Mouse (Mus musculus): ENCODE measurements at regions not wholly inside any gene's neighbourhood (a gene's known extent, or its start where the extent isn't known, plus 50 kb on each side); places are given as distances from the start of the nearest gene placed in this dataset.

- Histone ChIP-seq H3K36me3 (ENCODE audit: control insufficient read depth, insufficient read depth, low read length, poor library complexity, severe bottlenecking) (no peaks in the 10 kb centered on the region), H3K27me3 (ENCODE audit: control insufficient read depth, insufficient read depth, low read length, poor library complexity, severe bottlenecking) (no peaks in the 10 kb centered on the region)
- no peak for DNase-seq (ENCODE audit: low read depth, low spot score)
Measured at GRCm38 (mm10) chr17:48592457-48592856, 137.8 kb downstream of the Unc5cl start.

DNA sequence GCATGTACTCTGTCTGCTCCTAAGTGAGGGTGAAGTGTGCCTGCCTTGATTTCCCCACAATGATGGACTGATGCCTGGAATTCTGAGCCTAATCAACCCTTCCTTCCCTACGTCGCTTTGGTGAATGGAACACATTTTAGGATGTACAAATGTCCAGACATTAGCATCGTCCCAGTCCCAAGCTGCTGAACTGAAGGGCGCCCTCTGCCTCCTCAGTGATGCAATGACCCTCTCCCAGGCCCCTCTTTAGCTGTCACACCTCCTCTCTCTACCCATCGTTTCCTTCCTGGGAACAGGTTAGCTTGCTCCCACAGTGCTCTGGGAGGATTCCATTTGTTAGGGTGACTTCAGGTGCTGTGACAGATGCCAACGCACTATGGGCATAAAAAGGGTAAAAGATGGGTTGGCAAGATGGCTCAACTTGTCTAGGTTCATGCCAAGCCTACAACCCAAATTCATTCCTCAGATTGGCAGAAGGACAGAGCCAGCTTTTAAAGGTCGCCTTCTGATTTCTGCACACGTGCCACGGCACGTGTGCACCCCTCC lies 140.8 kb downstream of the Unc5cl start:
- H3K27me3 ChIP-seq (ENCODE audit: control insufficient read depth, insufficient read depth, low read length, poor library complexity, severe bottlenecking): no peaks in the 10 kb centered on the region
- H3K36me3 ChIP-seq (ENCODE audit: control insufficient read depth, insufficient read depth, low read length, poor library complexity, severe bottlenecking): no peaks in the 10 kb centered on the region
- DNase-seq (ENCODE audit: low read depth, low spot score): no peak

DNA sequence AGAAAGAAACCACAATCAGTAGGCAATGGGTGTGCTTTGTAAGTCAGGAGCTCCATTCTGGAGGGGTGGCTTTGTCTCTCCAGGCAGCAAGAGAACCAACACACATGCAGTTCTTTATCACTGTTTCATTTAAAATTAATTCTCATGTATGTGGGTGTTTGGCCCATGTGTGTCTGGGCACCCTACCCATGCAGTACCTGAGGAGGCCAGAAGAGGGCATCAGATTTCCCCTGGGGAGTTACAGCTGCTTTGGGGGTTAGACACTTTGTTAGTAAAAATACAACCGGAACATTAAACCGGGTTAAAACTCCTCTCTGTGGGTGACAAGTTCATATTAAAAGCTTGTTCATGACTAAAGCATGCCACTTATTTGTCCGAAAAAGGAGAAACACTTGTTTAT lies 141.7 kb downstream of the Unc5cl start:
- H3K27me3 ChIP-seq (ENCODE audit: control insufficient read depth, insufficient read depth, low read length, poor library complexity, severe bottlenecking): no peaks in the 10 kb centered on the region

GRCm38 (mm10) chr17:48597301-48597700 lies 142.6 kb downstream of the Unc5cl start:
- DNase-seq (ENCODE audit: low read depth, low spot score): peak; percentile 4
- H3K36me3 ChIP-seq (ENCODE audit: control insufficient read depth, insufficient read depth, low read length, poor library complexity, severe bottlenecking): no peaks in the 10 kb centered on the region
- H3K27me3 ChIP-seq (ENCODE audit: control insufficient read depth, insufficient read depth, low read length, poor library complexity, severe bottlenecking): no peaks in the 10 kb centered on the region

More for the DNA sequence above, 141.7 kb downstream of the Unc5cl start:
- H3K36me3 ChIP-seq (ENCODE audit: control insufficient read depth, insufficient read depth, low read length, poor library complexity, severe bottlenecking): no peaks in the 10 kb centered on the region
- peak; percentile 31 for DNase-seq (ENCODE audit: low read depth, low spot score)

GRCm38 (mm10) chr17:48598471-48599141 lies 143.9 kb downstream of the Unc5cl start:
- DNase-seq (ENCODE audit: low read depth, low spot score): no peak
- Histone ChIP-seq H3K36me3 (ENCODE audit: control insufficient read depth, insufficient read depth, low read length, poor library complexity, severe bottlenecking) (no peaks in the 10 kb centered on the region), H3K27me3 (ENCODE audit: control insufficient read depth, insufficient read depth, low read length, poor library complexity, severe bottlenecking) (no peaks in the 10 kb centered on the region)

- no peaks in the 10 kb centered on the region for H3K27me3 ChIP-seq (ENCODE audit: control insufficient read depth, insufficient read depth, low read length, poor library complexity, severe bottlenecking)
- H3K36me3 ChIP-seq (ENCODE audit: control insufficient read depth, insufficient read depth, low read length, poor library complexity, severe bottlenecking): no peaks in the 10 kb centered on the region
- no peak for DNase-seq (ENCODE audit: low read depth, low spot score)
Measured at GRCm38 (mm10) chr17:48600176-48600575, 145.5 kb downstream of the Unc5cl start.

GRCm38 (mm10) chr17:48602554-48602953 lies 147.9 kb downstream of the Unc5cl start:
- no peaks in the 10 kb centered on the region for H3K36me3 ChIP-seq (ENCODE audit: control insufficient read depth, insufficient read depth, low read length, poor library complexity, severe bottlenecking)
- peak; percentile 79 for DNase-seq (ENCODE audit: low read depth, low spot score)
- H3K27me3 ChIP-seq (ENCODE audit: control insufficient read depth, insufficient read depth, low read length, poor library complexity, severe bottlenecking): no peaks in the 10 kb centered on the region

GRCm38 (mm10) chr17:48606767-48607166 lies 152.1 kb downstream of the Unc5cl start:
- no peaks in the 10 kb centered on the region for H3K36me3 ChIP-seq (ENCODE audit: control insufficient read depth, insufficient read depth, low read length, poor library complexity, severe bottlenecking)
- no peaks in the 10 kb centered on the region for H3K27me3 ChIP-seq (ENCODE audit: control insufficient read depth, insufficient read depth, low read length, poor library complexity, severe bottlenecking)
- no peak for DNase-seq (ENCODE audit: low read depth, low spot score)

DNA sequence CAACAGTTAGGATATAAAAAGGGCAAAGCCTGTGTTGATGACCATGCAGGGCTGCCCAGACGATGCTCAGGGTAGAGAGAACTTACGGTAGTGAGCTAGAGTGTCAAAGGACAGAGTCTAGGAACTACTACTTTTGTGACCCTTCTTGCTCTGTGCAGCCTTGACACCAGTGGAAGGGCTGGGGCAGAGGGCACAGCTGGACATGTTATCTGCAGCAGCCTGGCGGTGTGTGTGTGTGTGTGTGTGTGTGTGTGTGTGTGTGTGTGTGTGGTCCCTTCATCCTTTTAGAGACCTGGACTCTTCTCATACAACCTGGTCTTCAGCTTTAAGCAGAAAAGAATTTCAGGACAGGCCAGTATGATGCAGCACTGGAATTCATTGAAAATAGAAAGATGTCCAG lies 153.6 kb downstream of the Unc5cl start:
- DNase-seq (ENCODE audit: low read depth, low spot score): no peak
- Histone ChIP-seq H3K36me3 (ENCODE audit: control insufficient read depth, insufficient read depth, low read length, poor library complexity, severe bottlenecking) (no peaks in the 10 kb centered on the region), H3K27me3 (ENCODE audit: control insufficient read depth, insufficient read depth, low read length, poor library complexity, severe bottlenecking) (no peaks in the 10 kb centered on the region)

- no peaks in the 10 kb centered on the region for H3K27me3 ChIP-seq (ENCODE audit: control insufficient read depth, insufficient read depth, low read length, poor library complexity, severe bottlenecking)
- H3K36me3 ChIP-seq (ENCODE audit: control insufficient read depth, insufficient read depth, low read length, poor library complexity, severe bottlenecking): no peaks in the 10 kb centered on the region
- no peak for DNase-seq (ENCODE audit: low read depth, low spot score)
Measured at GRCm38 (mm10) chr17:48610107-48610506, 155.4 kb downstream of the Unc5cl start.

GRCm38 (mm10) chr17:48610806-48611205 lies 156.1 kb downstream of the Unc5cl start:
- no peaks in the 10 kb centered on the region for H3K27me3 ChIP-seq (ENCODE audit: control insufficient read depth, insufficient read depth, low read length, poor library complexity, severe bottlenecking)
- no peaks in the 10 kb centered on the region for H3K36me3 ChIP-seq (ENCODE audit: control insufficient read depth, insufficient read depth, low read length, poor library complexity, severe bottlenecking)
- DNase-seq (ENCODE audit: low read depth, low spot score): no peak

- Histone ChIP-seq H3K36me3 (ENCODE audit: control insufficient read depth, insufficient read depth, low read length, poor library complexity, severe bottlenecking) (no peaks in the 10 kb centered on the region), H3K27me3 (ENCODE audit: control insufficient read depth, insufficient read depth, low read length, poor library complexity, severe bottlenecking) (no peaks in the 10 kb centered on the region)
- DNase-seq (ENCODE audit: low read depth, low spot score): no peak
Measured at GRCm38 (mm10) chr17:48613491-48613890, 158.8 kb downstream of the Unc5cl start.

GRCm38 (mm10) chr17:48615248-48615647 lies 160.5 kb downstream of the Unc5cl start:
- no peak for DNase-seq (ENCODE audit: low read depth, low spot score)
- Histone ChIP-seq H3K36me3 (ENCODE audit: control insufficient read depth, insufficient read depth, low read length, poor library complexity, severe bottlenecking) (no peaks in the 10 kb centered on the region), H3K27me3 (ENCODE audit: control insufficient read depth, insufficient read depth, low read length, poor library complexity, severe bottlenecking) (no peaks in the 10 kb centered on the region)

- no peak for DNase-seq (ENCODE audit: low read depth, low spot score)
- H3K27me3 ChIP-seq (ENCODE audit: control insufficient read depth, insufficient read depth, low read length, poor library complexity, severe bottlenecking): no peaks in the 10 kb centered on the region
- H3K36me3 ChIP-seq (ENCODE audit: control insufficient read depth, insufficient read depth, low read length, poor library complexity, severe bottlenecking): no peaks in the 10 kb centered on the region
Measured at GRCm38 (mm10) chr17:48616205-48616604, 161.5 kb downstream of the Unc5cl start.

DNA sequence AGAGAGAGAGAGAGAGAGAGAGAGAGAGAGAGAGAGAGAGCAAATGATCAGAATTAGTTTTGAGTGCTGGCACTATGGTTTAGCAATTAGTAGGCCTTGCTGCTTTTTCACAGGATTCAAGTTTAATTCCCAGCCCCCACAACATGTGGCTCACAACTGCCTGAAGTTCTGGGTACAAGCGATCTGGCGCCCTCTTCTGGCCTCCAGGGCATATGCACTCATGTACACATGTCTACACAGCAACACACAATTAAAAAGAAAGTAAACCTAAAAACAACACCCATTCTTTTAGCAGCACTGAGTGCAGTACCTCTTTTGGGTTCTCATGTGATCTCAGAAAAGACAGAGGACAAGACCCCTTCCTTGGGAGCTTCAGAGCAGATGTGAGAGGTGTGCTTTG lies 166.2 kb downstream of the Unc5cl start:
- DNase-seq (ENCODE audit: low read depth, low spot score): no peak
- H3K27me3 ChIP-seq (ENCODE audit: control insufficient read depth, insufficient read depth, low read length, poor library complexity, severe bottlenecking): no peaks in the 10 kb centered on the region
- no peaks in the 10 kb centered on the region for H3K36me3 ChIP-seq (ENCODE audit: control insufficient read depth, insufficient read depth, low read length, poor library complexity, severe bottlenecking)

DNA sequence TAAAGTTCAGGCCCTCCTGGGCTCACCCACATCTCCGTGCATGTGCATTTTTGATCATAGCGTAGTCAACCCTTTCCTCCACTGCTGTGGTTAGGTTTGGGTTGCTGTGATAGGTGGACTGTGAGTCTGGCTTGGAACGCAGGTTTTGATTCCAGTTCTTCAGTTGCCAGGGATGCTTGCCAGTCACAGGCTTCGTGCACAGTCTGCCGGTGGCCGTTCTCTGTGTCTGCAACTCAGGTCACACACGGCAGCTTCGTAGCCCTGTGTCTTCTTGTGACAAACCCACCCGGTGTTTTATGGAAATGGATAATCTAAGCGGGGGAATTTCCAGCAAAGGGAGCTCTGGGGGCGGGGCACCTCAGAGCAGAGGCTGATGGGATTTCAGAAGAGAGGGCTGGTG lies 167.0 kb downstream of the Unc5cl start:
- Histone ChIP-seq H3K27me3 (ENCODE audit: control insufficient read depth, insufficient read depth, low read length, poor library complexity, severe bottlenecking) (no peaks in the 10 kb centered on the region), H3K36me3 (ENCODE audit: control insufficient read depth, insufficient read depth, low read length, poor library complexity, severe bottlenecking) (no peaks in the 10 kb centered on the region)
- DNase-seq (ENCODE audit: low read depth, low spot score): no peak
